Mouse (Mus musculus) heart, embryonic 16.5 days (tissue): Measurements from ENCODE around the gene Fbxl14. TPM values are rescaled to one million over a fixed set of nuclear protein-coding genes. Genes with fewer than 3 reads are reported as not detected.

Experiments used
- ATAC-seq: fragments of 200-750 bp; cut with Nextera tagmentation; replicated peaks from 2 replicates; pipeline ENCODE4 v1.8.0; 2017; ENCODE audit warnings: moderate number of reproducible peaks; ENCODE audit not compliant: insufficient read depth, low FRiP score; ENCODE audit errors: extremely low read depth
- H3K27ac ChIP-seq: fragments of 300-500 bp; sonication (generic); 2 replicates; pipeline ENCODE4 v1.5.1; 2014; ENCODE audit warnings: mild to moderate bottlenecking, low read length, control low read depth, moderate library complexity
- H3K27me3 ChIP-seq: fragments of 300-500 bp; sonication (generic); 2 replicates; pipeline ENCODE4 v1.6.1; 2014; ENCODE audit warnings: low read length, mixed read lengths; ENCODE audit not compliant: control insufficient read depth, insufficient read depth
- H3K36me3 ChIP-seq: fragments of 300-500 bp; sonication (generic); 2 replicates; pipeline ENCODE4 v1.6.1; 2014; ENCODE audit not compliant: control insufficient read depth, insufficient read depth
- H3K4me1 ChIP-seq: fragments of 300-500 bp; sonication (generic); 2 replicates; pipeline ENCODE4 v1.6.1; 2014; ENCODE audit warnings: low read length, mixed read lengths; ENCODE audit not compliant: control insufficient read depth, insufficient read depth
- H3K4me2 ChIP-seq: fragments of 300-500 bp; sonication (generic); 2 replicates; pipeline ENCODE4 v1.6.1; 2014; ENCODE audit warnings: low read depth, mild to moderate bottlenecking, control low read depth, low read length
- H3K4me3 ChIP-seq: fragments of 300-500 bp; sonication (generic); 2 replicates; pipeline ENCODE4 v1.5.1; 2014; ENCODE audit warnings: mild to moderate bottlenecking, control low read depth, low read length
- H3K9ac ChIP-seq: fragments of 300-500 bp; sonication (generic); 2 replicates; pipeline ENCODE4 v1.6.1; 2014; ENCODE audit warnings: low read length, control low read depth
- H3K9me3 ChIP-seq: fragments of 300-500 bp; sonication (generic); replicated peaks from 2 replicates; pipeline ENCODE4 v1.6.1; 2016; ENCODE audit warnings: low read length; ENCODE audit not compliant: control insufficient read depth
- WGBS: fragments of 180-500 bp; shearing (Covaris S2); extraction: QIAGEN DNeasy Blood & Tissue Kit; methylation state at CpG from one replicate; pipeline ENCODE4 v1.1.7; 2014; 5-methylcytosine and 5-hydroxymethylcytosine counted together
- polyA plus RNA-seq: library from polyadenylated mRNA; unstranded; fragments of >200 nt; fragmentation: Nextera tagmentation; extraction: Ambion mirVana; gene quantifications from 2 replicates; pipeline ENCODE4 v1.2.1, GENCODE M21; 2015

The Fbxl14 gene
- polyA plus RNA-seq, 1 experiment from 2014 or later, result 4.3 TPM

- WGBS, result 65% methylated on average over 8 of the region's 8 CpGs
- no peaks in the 10 kb centered on the region for H3K27me3 ChIP-seq
- H3K36me3 ChIP-seq, result no peaks in the 10 kb centered on the region
- no peaks in the 10 kb centered on the region for H3K9me3 ChIP-seq
- no peak overlapping the region for H3K9ac ChIP-seq
- H3K27ac ChIP-seq, result no peak overlapping the region
- H3K4me2 ChIP-seq, result no peak overlapping the region
- H3K4me1 ChIP-seq, result peaks cover 18% of the 10 kb centered on the region
- no peak for ATAC-seq
- no peak overlapping the region for H3K4me3 ChIP-seq
Observed at GRCm38 (mm10) chr6:119504756-119505155, 25.3 kb downstream of the Fbxl14 start.

- Histone ChIP-seq H3K27me3 (no peaks in the 10 kb centered on the region), H3K9ac (no peak overlapping the region), H3K4me1 (peaks cover 18% of the 10 kb centered on the region), H3K4me3 (no peak overlapping the region), H3K36me3 (no peaks in the 10 kb centered on the region), H3K9me3 (no peaks in the 10 kb centered on the region), H3K4me2 (no peak overlapping the region), H3K27ac (no peak overlapping the region)
- WGBS, result 70% methylated on average over 9 of the region's 9 CpGs
- no peak for ATAC-seq
Observed at GRCm38 (mm10) chr6:119505525-119506225, 26.2 kb downstream of the Fbxl14 start.

- Histone ChIP-seq H3K9me3 (no peaks in the 10 kb centered on the region), H3K27me3 (no peaks in the 10 kb centered on the region), H3K4me3 (no peak overlapping the region), H3K36me3 (no peaks in the 10 kb centered on the region), H3K27ac (peak overlapping the region; percentile 85), H3K9ac (no peak overlapping the region), H3K4me2 (no peak overlapping the region), H3K4me1 (peaks cover 12% of the 10 kb centered on the region)
- ATAC-seq, result no peak
- WGBS, result 97% methylated on average over 6 of the region's 6 CpGs
Observed at GRCm38 (mm10) chr6:119508221-119508620, 28.8 kb downstream of the Fbxl14 start.

- no peaks in the 10 kb centered on the region for H3K36me3 ChIP-seq
- H3K27ac ChIP-seq, result peak overlapping the region; percentile 85
- no peak overlapping the region for H3K4me3 ChIP-seq
- no peak overlapping the region for H3K9ac ChIP-seq
- ATAC-seq, result peak; percentile 87
- H3K9me3 ChIP-seq, result no peaks in the 10 kb centered on the region
- 52% methylated on average over 10 of the region's 10 CpGs for WGBS
- H3K4me1 ChIP-seq, result peaks cover 12% of the 10 kb centered on the region
- H3K27me3 ChIP-seq, result no peaks in the 10 kb centered on the region
- no peak overlapping the region for H3K4me2 ChIP-seq
Observed at GRCm38 (mm10) chr6:119508634-119509375, 29.3 kb downstream of the Fbxl14 start.

- no peaks in the 10 kb centered on the region for H3K36me3 ChIP-seq
- ATAC-seq, result no peak
- H3K4me2 ChIP-seq, result no peak overlapping the region
- peaks cover 19% of the 10 kb centered on the region for H3K4me1 ChIP-seq
- no peak overlapping the region for H3K9ac ChIP-seq
- H3K4me3 ChIP-seq, result no peak overlapping the region
- H3K9me3 ChIP-seq, result no peaks in the 10 kb centered on the region
- peak overlapping the region; percentile 85 for H3K27ac ChIP-seq
- no peaks in the 10 kb centered on the region for H3K27me3 ChIP-seq
- 86% methylated on average over 13 of the region's 13 CpGs for WGBS
Observed at GRCm38 (mm10) chr6:119509437-119510037, 30.1 kb downstream of the Fbxl14 start.

- Histone ChIP-seq H3K4me2 (no peak overlapping the region), H3K27me3 (no peaks in the 10 kb centered on the region), H3K9me3 (no peaks in the 10 kb centered on the region; the same call in 1 of the 2 replicates), H3K27ac (no peak overlapping the region), H3K4me1 (peaks cover 13% of the 10 kb centered on the region), H3K36me3 (no peaks in the 10 kb centered on the region), H3K4me3 (no peak overlapping the region), H3K9ac (no peak overlapping the region)
- 79% methylated on average over 11 of the region's 11 CpGs for WGBS
- ATAC-seq, result no peak
Observed at GRCm38 (mm10) chr6:119512701-119513100, 33.2 kb downstream of the Fbxl14 start.

GRCm38 (mm10) chr6:119513452-119513851 lies 34.0 kb downstream of the Fbxl14 start:
- no peaks in the 10 kb centered on the region for H3K27me3 ChIP-seq
- H3K4me2 ChIP-seq, result no peak overlapping the region
- H3K36me3 ChIP-seq, result no peaks in the 10 kb centered on the region
- 82% methylated on average over 5 of the region's 5 CpGs for WGBS
- peaks cover 13% of the 10 kb centered on the region for H3K4me1 ChIP-seq
- no peak overlapping the region for H3K4me3 ChIP-seq
- no peak overlapping the region for H3K27ac ChIP-seq
- no peak overlapping the region for H3K9ac ChIP-seq
- H3K9me3 ChIP-seq, result no peaks in the 10 kb centered on the region; the same call in 1 of the 2 replicates
- ATAC-seq, result no peak

GRCm38 (mm10) chr6:119514085-119514484 lies 34.6 kb downstream of the Fbxl14 start:
- Histone ChIP-seq H3K4me3 (no peak overlapping the region), H3K9me3 (no peaks in the 10 kb centered on the region; the same call in 1 of the 2 replicates), H3K27ac (no peak overlapping the region), H3K4me2 (no peak overlapping the region), H3K27me3 (no peaks in the 10 kb centered on the region), H3K9ac (no peak overlapping the region), H3K4me1 (peaks cover 13% of the 10 kb centered on the region), H3K36me3 (no peaks in the 10 kb centered on the region)
- ATAC-seq, result 0 out of 2 replicates have a peak, but pooled peaks have one; percentile 43
- WGBS, result 41% methylated on average over 7 of the region's 7 CpGs

- peaks cover 19% of the 10 kb centered on the region for H3K4me1 ChIP-seq
- H3K4me3 ChIP-seq, result no peak overlapping the region
- H3K9ac ChIP-seq, result no peak overlapping the region
- H3K9me3 ChIP-seq, result no peaks in the 10 kb centered on the region; the same call in 1 of the 2 replicates
- H3K4me2 ChIP-seq, result peak overlapping the region; percentile 37; the same call in 1 of the 2 replicates
- no peaks in the 10 kb centered on the region for H3K36me3 ChIP-seq
- H3K27ac ChIP-seq, result peak overlapping the region; percentile 71
- no peaks in the 10 kb centered on the region for H3K27me3 ChIP-seq
- no peak for ATAC-seq
- 34% methylated on average over 9 of the region's 9 CpGs for WGBS
Observed at GRCm38 (mm10) chr6:119520731-119521130, 41.3 kb downstream of the Fbxl14 start.
